Mouse (Mus musculus) heart, adult 2 months (tissue): Measurements from ENCODE around the gene Lingo1. TPM values are rescaled to one million over a fixed set of nuclear protein-coding genes. Genes with fewer than 3 reads are reported as not detected.

Source experiments
- DNase-seq, 2 experiments: peaks; one replicate each; pipeline ENCODE4 v3.0.0; 2021
- H3K27ac ChIP-seq: fragments of 200-600 bp; 2 replicates; pipeline ENCODE4 v1.8.1; 2022
- H3K27me3 ChIP-seq: fragments of 200-500 bp; 2 replicates; pipeline ENCODE4 v1.6.1; 2012; ENCODE audit warnings: mild to moderate bottlenecking, low read length, inconsistent platforms, mixed read lengths; ENCODE audit not compliant: control insufficient read depth, insufficient read depth
- H3K36me3 ChIP-seq: fragments of 200-500 bp; 2 replicates; pipeline ENCODE4 v1.6.1; 2012; ENCODE audit warnings: low read length, inconsistent platforms; ENCODE audit not compliant: control insufficient read depth, insufficient read depth
- H3K4me1 ChIP-seq: fragments of 200-500 bp; 2 replicates; pipeline ENCODE4 v1.6.1; 2011; ENCODE audit warnings: low read length; ENCODE audit not compliant: control insufficient read depth, insufficient read depth
- H3K4me3 ChIP-seq: fragments of 200-600 bp; 2 replicates; pipeline ENCODE4 v1.8.1; 2022
- H3K79me2 ChIP-seq: fragments of 200-500 bp; replicated peaks from 2 replicates; pipeline ENCODE4 v1.6.1; 2012; ENCODE audit warnings: mild to moderate bottlenecking, inconsistent platforms, low read length, moderate library complexity, mixed read lengths; ENCODE audit not compliant: control insufficient read depth, insufficient read depth
- H3K9ac ChIP-seq: fragments of 200-500 bp; 2 replicates; pipeline ENCODE4 v1.6.1; 2012; ENCODE audit warnings: low read depth, mild to moderate bottlenecking, control low read depth, inconsistent platforms, low read length, mixed read lengths
- CTCF ChIP-seq: fragments of 200-600 bp; IDR thresholded peaks from 2 replicates; pipeline ENCODE4 v1.8.1; 2022; ENCODE audit warnings: antibody characterized with exemption, mild to moderate bottlenecking, moderate library complexity
- EP300 ChIP-seq: fragments of 200-500 bp; IDR thresholded peaks from 2 replicates; pipeline ENCODE4 v1.6.1; 2011; ENCODE audit warnings: low read depth, low read length, control low read depth; ENCODE audit not compliant: insufficient read depth
- POLR2A ChIP-seq: fragments of 200-500 bp; IDR thresholded peaks from 2 replicates; pipeline ENCODE4 v1.6.1; 2011; ENCODE audit warnings: mild to moderate bottlenecking, low read depth, low read length, control low read depth; ENCODE audit not compliant: insufficient read depth
- WGBS: fragments of 180-500 bp; shearing (Covaris S2); methylation state at CpG from one replicate; pipeline ENCODE4 v1.1.7; 2018; 5-methylcytosine and 5-hydroxymethylcytosine counted together
- intact Hi-C: fragments of 180-260 bp; cut with DNase I; formaldehyde crosslinking; loops from one replicate; pipeline ENCODE4 v1.15.1; 2025
- polyA plus RNA-seq: library from polyadenylated mRNA; depleted of rRNA; stranded (reverse); fragments of >200 nt; gene quantifications from 2 replicates; pipeline ENCODE4 v1.2.3, GENCODE M21; 2012
- total RNA-seq, 2 experiments: library from RNA; stranded (reverse); gene quantifications; 2 replicates each; pipeline ENCODE4 v1.2.3; 2021

The Lingo1 gene
- total and polyA plus RNA-seq, 3 experiments, result 1.2 to 5.5 (median 1.3) TPM

DNA sequence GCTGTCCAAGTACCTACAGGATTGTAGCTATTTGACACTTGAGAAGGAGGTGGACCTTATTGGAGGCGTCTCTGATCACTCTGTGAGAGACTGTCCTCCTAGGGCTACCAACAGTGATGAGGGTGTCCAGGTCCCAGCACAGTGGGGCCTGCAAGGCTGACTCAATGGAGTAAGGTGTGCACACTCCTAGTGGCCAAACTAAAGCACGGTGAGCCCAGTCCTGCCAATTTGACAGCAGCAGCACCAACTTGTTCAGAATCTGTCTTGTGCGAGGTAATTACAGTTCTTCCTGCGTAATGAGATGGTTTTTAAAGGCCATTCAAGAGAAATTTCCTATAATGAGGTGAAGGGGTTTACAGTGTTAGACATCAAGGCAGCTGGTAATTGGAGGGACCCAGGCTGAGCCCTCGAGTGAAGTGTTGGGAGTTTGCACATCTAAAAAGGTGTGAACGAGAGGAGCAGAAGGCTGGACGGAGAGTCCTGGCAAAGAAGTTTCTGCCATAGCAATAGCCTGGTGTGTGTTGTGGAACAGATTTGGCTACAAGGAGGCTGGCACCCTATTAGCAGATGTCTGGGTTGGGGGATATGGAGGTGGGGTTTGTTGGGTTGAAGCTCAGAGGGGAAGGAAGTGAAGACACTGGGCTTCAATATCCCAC, 97.4 kb downstream of the Lingo1 start:
- H3K27ac ChIP-seq, result no peak overlapping the region
- DNase-seq, result no peak
- TF ChIP-seq CTCF, result no peak
- no peak for TF ChIP-seq EP300
- TF ChIP-seq POLR2A, result no peak
- no peaks in the 10 kb centered on the region for H3K27me3 ChIP-seq
- H3K9ac ChIP-seq, result no peak overlapping the region
- no peaks in the 10 kb centered on the region for H3K36me3 ChIP-seq
- WGBS, result 75% methylated on average over 7 of the region's 7 CpGs
- no peaks in the 10 kb centered on the region for H3K4me1 ChIP-seq
- no peak overlapping the region for H3K4me3 ChIP-seq
- intact Hi-C loops, result no loop called here
- H3K79me2 ChIP-seq, result no peaks in the 10 kb centered on the region

GRCm38 (mm10) chr9:56694079-56694478, 102.2 kb downstream of the Lingo1 start:
- Histone ChIP-seq H3K36me3 (no peaks in the 10 kb centered on the region), H3K9ac (no peak overlapping the region), H3K27ac (no peak overlapping the region), H3K4me3 (no peak overlapping the region), H3K27me3 (no peaks in the 10 kb centered on the region), H3K79me2 (no peaks in the 10 kb centered on the region), H3K4me1 (no peaks in the 10 kb centered on the region)
- no peak for DNase-seq
- intact Hi-C loops, result no loop called here
- TF ChIP-seq EP300 (no peak), CTCF (no peak), POLR2A (no peak)
- WGBS, result 69% methylated on average over 3 of the region's 3 CpGs

GRCm38 (mm10) chr9:56691226-56691625, 105.0 kb downstream of the Lingo1 start:
- Histone ChIP-seq H3K4me3 (no peak overlapping the region), H3K4me1 (no peaks in the 10 kb centered on the region), H3K9ac (no peak overlapping the region), H3K27ac (no peak overlapping the region), H3K36me3 (no peaks in the 10 kb centered on the region), H3K79me2 (no peaks in the 10 kb centered on the region), H3K27me3 (no peaks in the 10 kb centered on the region)
- WGBS, result 85% methylated on average over 3 of the region's 3 CpGs
- no peak for DNase-seq
- intact Hi-C loops, result no loop called here
- TF ChIP-seq POLR2A (no peak), CTCF (no peak), EP300 (no peak)

- Histone ChIP-seq H3K4me1 (no peaks in the 10 kb centered on the region), H3K79me2 (no peaks in the 10 kb centered on the region), H3K9ac (no peak overlapping the region), H3K4me3 (no peak overlapping the region), H3K27ac (no peak overlapping the region), H3K27me3 (no peaks in the 10 kb centered on the region), H3K36me3 (no peaks in the 10 kb centered on the region)
- intact Hi-C loops, result no loop called here
- 52% methylated on average over 1 of the region's 1 CpGs for WGBS
- TF ChIP-seq EP300 (no peak), POLR2A (no peak), CTCF (no peak)
- no peak for DNase-seq
These were observed 105.6 kb downstream of the Lingo1 start for GRCm38 (mm10) chr9:56690679-56691078.

GRCm38 (mm10) chr9:56687490-56687889, 108.8 kb downstream of the Lingo1 start:
- no peak overlapping the region for H3K27ac ChIP-seq
- no peaks in the 10 kb centered on the region for H3K36me3 ChIP-seq
- H3K79me2 ChIP-seq, result no peaks in the 10 kb centered on the region
- no peaks in the 10 kb centered on the region for H3K27me3 ChIP-seq
- DNase-seq, result no peak
- intact Hi-C loops, result no loop called here
- no peak for TF ChIP-seq EP300
- no peak for TF ChIP-seq POLR2A
- no peak for TF ChIP-seq CTCF
- no peaks in the 10 kb centered on the region for H3K4me1 ChIP-seq
- 72% methylated on average over 5 of the region's 5 CpGs for WGBS
- H3K9ac ChIP-seq, result no peak overlapping the region
- no peak overlapping the region for H3K4me3 ChIP-seq

DNA sequence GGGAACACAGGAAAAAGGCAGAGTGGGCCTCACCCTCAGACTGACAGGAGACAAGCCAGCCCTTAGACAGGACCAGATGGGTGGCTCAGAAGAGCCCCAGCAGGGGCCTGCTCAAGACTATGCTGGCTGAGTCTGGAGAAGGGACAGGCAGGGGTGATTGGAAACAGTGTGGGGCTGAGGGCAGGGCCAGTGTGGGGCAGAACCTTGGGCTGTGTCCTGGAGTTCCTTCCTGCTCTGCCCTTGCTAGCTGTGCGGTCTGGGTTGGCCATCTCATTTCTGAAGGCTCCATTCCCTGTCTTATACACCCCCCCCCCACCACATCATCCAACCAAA, 109.2 kb downstream of the Lingo1 start:
- 50% methylated on average over 1 of the region's 1 CpGs for WGBS
- Histone ChIP-seq H3K4me1 (no peaks in the 10 kb centered on the region), H3K4me3 (no peak overlapping the region), H3K36me3 (no peaks in the 10 kb centered on the region), H3K9ac (no peak overlapping the region), H3K27ac (no peak overlapping the region), H3K79me2 (no peaks in the 10 kb centered on the region), H3K27me3 (no peaks in the 10 kb centered on the region)
- no peak for TF ChIP-seq EP300
- no peak for TF ChIP-seq CTCF
- DNase-seq, result no peak
- intact Hi-C loops, result no loop called here
